Mouse (Mus musculus): Measurements from ENCODE around the gene Thsd4.
"Not testable (repeated sequence)": the region's sequence is repeated elsewhere in the genome, so short reads cannot be mapped to it uniquely, and the experiment has no call there.

The Thsd4 gene

DNA sequence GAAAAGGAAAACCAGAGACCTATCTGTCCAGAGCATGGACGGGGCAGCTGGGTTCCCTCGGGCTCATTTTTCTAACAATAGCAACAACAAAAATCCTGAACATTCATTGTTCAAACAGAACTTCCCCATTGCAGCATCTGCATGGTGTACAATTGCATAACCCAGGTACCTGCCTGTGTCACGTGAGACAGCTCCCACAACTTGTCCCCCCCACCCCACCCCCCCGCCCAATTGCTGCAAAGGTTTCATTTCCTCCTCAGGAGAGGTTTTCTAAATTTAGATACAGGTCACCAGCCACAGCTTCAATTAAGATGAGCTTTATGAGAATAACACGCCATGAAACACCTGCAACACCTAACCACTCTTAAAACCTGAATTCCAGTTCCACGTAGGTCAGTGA is 303.4 kb downstream of the Thsd4 start:
- no peak for DNase-seq (ENCODE audit: low read depth, low spot score)

DNA sequence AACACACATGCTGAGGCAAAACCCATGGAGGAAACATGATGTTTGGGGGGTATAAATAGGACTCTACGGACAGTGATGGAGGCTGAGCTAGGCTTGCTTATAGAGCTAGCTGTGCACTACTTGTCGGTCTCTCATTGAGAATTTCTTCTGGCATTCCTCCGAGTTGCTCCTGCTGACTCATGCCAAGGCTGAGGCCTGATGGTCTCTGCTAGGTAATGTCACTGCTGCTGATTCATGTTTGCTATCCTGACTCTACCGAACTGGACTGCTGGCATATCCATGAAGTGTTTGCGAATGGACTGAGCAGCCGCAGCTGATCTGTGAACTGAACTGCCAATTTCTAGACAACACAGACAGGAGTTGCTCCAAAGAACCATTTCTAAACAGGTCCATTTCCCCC is 305.8 kb downstream of the Thsd4 start:
- DNase-seq (ENCODE audit: low read depth, low spot score), result no peak

DNA sequence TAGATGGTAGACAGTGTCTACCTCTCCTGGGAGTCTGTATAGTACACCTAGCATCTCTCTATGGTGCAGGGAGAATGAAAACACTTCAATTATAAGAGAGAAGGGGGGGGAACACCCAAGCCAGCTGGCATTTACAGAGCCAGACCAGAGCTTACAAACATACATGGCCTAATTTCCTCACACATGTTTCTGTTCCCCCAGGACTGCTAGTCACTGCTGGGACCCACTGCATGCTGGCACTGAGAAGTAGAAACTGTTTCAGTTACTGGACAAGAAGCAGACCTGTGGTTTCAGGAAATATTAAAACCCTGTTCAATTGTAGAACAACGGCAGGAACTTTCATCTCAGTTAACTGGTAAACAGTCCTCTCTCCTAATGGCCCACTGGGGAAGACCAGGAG is 308.7 kb downstream of the Thsd4 start:
- no peak for DNase-seq (ENCODE audit: low read depth, low spot score)

DNA sequence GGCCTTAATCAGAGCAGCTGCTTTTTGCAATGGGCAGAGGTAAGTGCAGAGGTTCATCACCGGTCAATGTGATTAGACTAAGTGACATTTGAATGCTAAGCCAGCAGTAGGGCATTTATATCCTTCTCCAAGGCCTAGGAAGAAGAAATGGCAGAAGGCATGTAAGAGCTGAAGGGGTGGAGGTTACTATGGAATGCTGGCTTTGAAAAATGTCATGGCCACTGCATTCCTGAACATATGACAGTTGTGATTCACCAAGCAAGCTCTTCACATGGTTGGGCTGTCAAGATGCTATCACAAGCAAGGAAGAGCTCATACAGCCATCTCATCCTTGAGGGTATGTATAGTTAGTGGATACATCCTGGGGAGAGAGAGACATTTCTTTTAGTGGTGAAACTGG is 313.0 kb downstream of the Thsd4 start:
- DNase-seq (ENCODE audit: low read depth, low spot score), result no peak

DNA sequence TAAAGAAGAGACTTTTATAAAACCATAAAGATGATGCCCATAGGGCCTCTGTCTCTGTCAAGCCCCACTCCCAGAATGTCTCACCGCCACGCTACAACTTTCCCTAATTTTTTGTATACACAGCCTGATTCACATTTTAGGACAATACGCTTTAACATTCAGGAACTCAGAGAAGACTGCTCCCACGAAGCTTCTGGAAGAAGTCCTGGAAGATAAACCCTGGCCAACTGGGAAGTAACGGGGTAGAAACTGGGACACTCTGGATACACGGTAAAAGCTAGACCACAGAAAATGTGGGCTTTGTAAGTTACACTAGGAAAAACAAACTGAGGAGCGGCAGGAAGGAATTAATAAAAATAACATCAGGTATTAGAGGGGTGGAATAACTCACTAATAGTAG is 318.7 kb downstream of the Thsd4 start:
- DNase-seq (ENCODE audit: low read depth, low spot score), result no peak

DNA sequence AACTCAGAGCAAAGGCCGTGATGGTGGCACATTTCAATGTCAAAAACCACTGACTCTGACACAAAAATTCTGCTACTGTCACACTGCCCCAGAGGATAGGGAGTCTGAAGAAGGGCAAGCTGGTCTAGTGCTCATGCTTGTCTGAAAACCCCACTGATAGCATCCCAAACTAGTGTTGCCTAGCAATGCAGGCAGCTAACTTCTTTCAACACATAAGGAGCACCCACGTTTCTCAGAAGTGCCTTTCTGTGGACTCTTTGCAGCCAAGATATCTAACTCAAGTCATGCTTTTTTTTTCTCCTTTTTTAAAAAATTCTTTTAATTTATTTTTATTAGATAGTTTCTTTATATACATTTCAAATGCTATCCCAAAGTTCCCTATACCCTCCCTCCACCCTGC is 321.4 kb downstream of the Thsd4 start:
- DNase-seq (ENCODE audit: low read depth, low spot score), result no peak

DNA sequence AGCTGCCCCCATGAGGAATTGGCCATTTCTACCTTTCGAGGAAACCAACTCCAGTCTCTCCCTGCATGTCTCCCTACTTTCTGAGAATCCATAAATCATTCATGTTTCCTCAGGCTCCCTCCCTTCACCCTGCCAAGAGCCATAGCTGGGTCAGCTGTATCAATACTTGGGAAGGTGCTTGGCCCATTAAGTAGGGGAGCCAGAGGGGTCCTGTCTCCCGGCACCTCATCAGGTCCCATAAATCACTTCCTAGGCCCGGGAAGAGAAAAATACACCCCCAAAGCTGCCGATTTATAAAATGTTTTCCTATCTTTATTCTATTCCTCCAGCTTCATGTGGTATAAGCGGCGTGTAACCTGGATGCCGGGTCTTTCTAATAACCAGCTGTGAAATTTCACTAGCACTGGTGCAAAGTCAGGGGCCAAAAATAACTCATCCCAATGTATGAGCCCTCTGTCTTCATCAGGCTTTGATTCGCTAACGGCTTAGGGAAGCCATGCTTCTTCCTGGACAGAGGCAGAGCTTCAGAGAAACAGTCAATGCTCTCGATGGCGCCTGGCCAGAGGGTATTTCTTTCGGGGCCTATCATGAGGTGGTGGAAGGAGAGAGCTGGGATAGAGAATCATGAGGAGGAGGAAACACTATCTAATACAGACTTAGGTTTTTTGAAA is 323.2 kb downstream of the Thsd4 start:
- DNase-seq (ENCODE audit: low read depth, low spot score), result no peak

DNA sequence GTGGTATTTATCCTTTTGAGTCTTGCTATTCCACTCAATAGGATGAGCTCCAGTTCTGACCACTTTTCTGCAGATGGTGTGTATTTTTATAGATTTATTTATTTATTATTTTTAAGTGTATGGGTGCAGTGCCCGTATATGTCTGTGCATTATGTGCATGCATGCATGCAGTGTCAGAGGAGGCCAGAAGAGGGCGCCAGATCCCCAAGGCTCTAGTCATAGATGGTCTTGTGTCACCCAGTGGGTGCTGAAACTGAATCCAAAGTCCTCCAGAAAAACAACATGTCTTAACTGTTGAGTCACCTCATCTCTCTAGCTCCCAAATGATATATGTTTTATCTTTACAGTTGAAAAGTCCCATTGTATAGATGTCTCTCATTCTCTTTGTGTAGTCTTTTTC is 326.3 kb downstream of the Thsd4 start:
- no peak for DNase-seq (ENCODE audit: low read depth, low spot score)

DNA sequence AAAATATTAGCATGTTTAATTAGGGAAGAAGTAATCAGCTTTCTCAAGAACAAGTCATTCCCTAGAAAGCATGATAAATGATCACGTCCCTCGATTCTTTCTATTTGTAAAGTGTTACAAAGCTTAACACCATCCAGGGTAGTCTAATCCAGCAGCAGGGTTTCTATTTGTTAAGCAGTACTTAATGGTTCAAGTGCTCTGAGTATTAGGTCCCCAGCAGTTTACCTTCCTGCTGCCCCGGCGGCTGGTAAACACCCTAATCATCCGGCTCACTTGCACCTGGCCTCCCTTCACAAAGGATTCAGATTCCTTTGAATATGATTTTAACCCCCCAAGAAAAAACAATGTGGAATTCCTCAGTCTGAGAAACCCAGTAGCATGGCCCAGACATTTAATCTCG is 326.9 kb downstream of the Thsd4 start:
- DNase-seq (ENCODE audit: low read depth, low spot score), result no peak

DNA sequence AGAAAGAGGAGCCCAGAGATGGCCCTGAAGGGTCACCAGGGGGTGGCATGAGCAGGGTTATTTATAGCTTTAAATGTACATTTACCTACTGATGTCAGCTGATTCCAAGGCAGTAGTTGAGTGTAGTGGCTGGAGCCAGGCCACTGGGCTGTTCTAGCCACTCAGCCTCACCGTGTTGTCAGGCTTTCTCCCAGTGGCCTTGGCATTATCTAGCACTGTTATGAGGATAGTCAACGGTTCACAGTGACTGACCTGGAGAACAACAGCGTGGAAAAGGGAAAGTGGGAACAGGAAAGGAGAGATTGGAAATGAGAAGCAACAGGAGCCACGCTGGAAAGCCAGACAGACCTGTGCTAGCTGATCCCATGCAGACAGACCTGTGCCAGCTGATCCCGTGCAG is 329.5 kb downstream of the Thsd4 start:
- no peak for DNase-seq (ENCODE audit: low read depth, low spot score)

DNA sequence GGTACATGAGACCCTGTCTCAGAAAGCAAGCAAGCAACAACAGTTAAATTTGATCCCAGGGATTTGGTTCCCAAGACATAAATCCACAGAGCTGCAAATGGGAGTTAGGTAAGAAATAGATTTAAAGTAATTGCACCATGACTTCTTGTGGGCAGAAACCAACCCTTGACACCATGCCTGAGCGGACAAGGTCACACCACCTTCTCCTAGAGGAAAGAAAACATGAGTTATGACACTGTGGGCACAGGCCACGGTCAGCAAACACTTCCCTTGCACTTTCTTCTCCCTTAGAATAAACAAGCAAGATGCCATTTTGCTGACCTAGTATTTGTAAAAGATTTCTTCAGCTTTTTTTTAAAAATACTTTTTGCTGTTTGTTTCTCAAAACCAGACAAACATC is 334.4 kb downstream of the Thsd4 start:
- DNase-seq (ENCODE audit: low read depth, low spot score), result no peak

DNA sequence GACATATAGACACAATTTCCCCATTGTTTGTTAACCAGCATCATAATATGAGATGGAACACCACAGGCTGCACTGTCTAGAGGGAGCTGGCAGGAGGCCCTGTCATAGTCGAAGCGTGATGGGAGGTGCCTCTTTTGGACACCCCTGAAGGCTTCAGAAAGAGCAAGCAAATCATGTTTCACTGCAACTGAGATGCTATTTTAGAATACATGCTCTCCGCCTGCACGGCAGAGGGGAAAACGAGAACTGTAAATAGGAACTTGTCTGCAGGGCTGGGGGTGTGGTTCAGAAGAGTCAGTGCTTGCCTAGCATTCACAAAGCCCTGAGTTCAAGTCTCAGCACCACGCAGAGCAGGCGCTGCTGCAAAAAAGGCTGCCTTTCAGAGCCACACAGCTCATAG is 334.9 kb downstream of the Thsd4 start:
- no peak for DNase-seq (ENCODE audit: low read depth, low spot score)

DNA sequence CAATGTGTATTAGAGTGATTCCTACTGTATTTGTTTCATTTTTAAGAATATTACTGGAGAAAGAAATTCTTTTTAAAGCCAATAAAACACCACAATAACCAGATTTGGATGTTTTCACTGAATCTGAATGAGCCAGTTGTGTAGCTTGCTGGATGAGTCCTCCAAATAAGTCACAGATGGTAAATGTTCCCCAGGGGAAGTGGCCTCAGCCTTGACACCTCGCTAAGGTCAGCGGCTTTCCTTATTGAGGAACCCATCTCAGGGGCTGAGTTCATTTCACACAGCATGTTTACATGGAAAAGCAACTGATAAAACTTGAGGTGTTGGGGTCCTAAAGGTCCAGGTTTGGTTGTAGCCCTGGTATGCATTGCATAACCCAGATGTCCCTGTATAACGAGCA is 337.8 kb downstream of the Thsd4 start:
- DNase-seq (ENCODE audit: low read depth, low spot score), result no peak

DNA sequence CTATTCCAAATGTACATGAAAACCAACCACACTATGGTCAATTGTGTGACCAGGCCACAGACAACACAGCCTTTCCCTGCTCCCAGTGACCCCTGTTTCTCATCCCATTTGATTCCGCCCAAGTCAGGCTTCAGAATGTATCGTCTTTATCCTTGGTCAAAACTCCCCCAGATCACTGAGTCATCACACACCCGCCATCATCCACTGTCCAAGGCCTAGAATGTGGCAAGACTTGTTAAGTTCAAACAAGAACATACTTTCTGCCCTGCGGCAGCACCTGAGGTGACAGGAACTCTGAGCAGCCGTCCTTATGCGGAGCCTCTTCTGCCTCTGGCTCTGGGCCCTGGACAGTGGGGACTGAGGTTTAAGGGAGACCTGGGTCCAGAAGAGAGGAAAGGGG is 339.5 kb downstream of the Thsd4 start:
- DNase-seq (ENCODE audit: low read depth, low spot score), result no peak

DNA sequence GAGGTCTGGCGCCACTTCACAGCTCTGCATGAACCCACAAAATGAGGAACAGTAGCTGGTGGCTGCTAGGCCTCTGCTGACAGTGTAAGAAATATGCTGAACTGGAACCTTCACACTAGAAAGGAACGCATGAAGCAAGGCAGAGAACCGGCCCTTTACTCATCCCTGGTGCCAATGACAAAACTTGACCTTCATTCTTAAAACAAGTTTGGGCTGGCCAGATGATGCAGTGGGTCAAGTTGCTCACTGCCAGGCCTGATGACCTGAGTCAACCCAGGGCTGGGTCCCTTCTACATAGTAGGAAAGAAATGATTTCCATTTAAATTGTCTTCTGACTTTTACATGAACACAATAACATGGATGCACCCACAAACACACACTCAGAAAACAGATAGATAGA is 340.9 kb downstream of the Thsd4 start:
- no peak for DNase-seq (ENCODE audit: low read depth, low spot score)

DNA sequence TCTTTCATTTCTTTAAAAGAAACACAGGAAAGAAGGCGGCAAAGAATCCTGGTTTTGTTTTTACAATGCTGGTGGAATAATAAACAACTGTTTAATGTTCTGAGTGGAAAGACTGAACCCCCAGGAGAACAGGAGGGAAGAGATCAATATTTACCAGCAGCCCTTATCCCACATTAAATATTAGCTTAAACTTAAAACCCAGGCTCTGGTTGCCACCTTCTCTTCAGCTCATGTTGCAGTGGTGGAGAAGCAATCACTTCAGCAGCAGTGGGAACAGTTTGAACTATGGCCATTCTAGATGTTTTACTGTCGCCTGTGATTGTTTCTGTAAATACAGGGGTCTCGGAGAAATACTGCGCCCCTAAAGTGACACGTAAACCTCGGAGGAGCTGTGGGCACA is 341.7 kb downstream of the Thsd4 start:
- DNase-seq (ENCODE audit: low read depth, low spot score), result no peak

DNA sequence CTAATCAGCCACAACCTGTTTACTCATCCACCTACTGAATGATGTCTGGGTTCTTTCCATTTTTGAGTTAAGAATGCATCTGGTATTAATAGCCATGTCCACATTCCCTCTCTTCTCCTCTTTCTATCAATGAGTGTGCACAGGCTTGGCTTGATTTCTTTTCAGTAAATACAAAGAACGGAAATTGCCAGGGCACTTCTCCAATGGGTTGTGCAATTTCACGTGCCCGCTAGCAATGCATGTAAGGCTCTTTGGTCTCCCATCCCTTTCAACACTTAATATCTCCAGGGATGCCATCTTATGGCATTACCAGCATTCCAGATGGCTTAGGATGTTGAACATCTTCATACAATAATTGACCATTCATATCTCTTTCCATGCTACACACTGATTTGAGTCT is 345.5 kb downstream of the Thsd4 start:
- no peak for DNase-seq (ENCODE audit: low read depth, low spot score)

DNA sequence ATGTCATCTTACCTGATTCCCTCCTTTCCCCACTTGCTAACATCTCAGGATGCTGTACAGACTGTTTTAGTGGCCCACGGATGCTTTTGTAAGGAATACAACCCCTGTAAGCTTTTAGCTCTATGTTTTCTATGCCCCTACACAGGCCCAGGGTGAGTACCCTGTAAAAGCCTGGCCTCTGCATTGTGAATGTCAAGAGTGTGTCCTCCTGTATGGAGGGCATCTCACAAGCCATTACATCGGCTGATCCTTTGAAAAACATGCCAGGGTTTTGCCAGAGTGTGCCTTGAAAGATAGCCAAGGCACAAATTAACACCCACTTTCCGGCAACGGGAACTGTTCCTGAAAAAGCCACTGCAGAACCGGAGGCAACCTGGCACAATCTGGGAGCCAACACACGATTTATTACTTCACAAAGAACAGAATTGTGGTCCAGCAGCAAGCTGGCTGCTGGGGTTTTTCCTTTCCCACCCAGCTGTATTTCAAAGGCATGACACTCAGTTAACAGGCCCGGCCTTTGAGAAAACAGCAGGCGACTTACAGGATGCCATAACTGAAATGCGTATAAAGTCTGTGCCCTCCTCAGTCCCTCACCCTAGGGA is 349.3 kb downstream of the Thsd4 start:
- not testable (repeated sequence) for DNase-seq (ENCODE audit: low read depth, low spot score)

DNA sequence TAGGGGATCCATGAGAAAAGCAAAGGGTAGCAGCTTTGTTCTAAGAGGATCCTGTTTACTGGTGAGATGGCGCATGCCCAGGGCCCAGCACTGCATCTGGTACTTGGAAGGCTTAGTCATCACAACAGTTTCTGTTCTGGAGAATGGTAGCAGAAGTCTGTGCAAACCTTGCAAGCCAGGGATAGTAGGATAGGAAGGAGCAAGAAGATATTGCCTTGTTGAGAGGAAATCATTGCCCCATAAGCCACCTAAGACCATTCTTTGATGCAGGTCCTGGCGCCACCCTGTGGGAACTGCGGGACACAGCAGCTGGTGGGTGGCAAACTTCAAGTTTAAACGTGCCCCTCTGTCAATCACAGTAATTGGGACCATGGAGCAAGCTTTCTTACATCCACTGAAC is 354.9 kb downstream of the Thsd4 start:
- DNase-seq (ENCODE audit: low read depth, low spot score), result no peak

DNA sequence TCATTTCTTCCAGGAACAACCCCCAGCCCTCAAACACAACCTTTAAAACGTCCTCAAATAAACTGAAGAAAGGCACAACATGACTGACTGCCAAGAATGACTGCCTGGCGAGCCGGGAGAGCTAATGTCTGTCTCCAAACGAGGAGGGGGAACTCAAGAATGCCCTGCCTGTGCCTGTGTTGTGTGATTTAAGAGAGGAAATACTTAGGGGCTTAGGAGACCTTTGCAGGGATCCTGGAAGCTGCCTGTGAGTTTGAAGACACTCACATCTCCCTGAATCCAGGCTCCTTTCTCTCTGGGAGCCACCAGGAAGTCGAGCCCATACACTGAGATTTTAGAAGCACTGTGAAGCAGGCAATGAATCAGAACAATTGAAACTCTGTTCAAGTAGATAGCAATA is 361.0 kb downstream of the Thsd4 start:
- DNase-seq (ENCODE audit: low read depth, low spot score), result no peak

DNA sequence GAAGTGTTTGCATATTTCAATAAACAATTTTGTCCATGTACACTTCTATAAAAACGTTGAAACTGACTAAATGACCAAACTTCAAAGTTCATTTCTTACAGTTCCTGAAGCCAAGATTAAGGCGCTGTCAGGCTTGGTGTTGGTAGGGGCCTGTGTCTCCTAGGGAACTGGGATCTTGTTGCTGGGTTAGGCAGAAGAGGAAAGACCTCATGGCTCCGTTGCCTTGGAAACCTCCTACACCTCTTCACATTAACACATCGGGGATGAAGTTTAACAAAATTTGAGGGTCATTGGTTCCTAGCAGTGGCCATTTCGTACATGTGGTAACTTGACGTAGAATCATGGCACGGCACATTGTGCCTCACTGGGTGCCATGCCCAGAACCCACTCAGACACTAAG is 361.7 kb downstream of the Thsd4 start:
- DNase-seq (ENCODE audit: low read depth, low spot score), result no peak

DNA sequence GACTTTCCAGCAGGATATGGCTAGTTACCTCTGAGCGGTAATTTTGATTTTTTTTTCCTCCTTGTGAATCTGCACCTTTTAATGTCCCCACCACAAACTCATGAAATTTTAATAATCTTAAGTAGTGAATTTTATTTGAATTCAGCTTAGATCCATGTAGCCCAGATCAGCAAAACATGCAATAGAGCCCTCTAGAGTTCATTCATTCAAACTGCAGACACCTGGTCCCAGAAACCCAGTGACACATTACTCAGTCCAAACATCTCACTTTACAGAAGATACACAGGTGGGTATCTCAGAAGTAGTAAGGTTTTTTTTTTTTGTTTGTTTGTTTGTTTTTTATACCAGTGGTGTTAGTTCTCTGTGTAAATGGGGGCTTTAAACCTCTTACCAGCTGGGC is 368.9 kb downstream of the Thsd4 start:
- DNase-seq (ENCODE audit: low read depth, low spot score), result no peak

DNA sequence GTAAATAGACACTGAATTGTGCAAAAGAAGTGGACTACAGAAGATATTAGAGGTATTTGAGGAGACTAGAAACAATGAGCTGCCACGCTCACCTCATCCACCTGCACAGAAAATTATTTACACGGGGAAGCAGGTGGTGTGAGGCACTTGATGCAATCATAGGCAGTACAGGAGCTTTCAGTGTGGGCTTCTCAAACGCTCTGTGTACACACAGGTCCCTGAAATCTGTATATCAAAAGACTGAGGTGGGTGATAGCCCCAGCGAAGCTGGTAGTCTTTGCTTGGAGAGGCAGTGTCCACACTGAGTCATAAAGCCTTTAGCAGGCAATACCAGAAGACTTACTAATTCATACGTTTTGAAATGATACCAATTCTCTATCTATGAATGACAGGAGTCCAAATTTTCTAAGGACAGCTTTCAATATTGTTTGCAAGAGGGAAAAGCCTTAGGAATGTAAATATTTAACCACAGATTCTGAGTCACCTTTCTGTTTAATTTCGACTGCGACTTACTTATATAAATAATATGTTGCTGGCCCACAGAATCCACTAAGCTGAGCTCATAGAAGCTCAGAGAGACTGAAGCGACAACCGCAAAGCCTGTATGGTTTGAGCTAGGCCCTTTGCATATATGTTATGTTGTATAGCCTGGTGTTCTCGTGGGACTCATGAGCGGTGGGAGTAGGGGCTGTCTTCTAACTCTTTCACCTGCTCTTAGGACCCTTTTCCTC is 369.8 kb downstream of the Thsd4 start:
- no peak for DNase-seq (ENCODE audit: low read depth, low spot score)
